Mouse (Mus musculus) testis, adult 2 months (tissue): ENCODE results near the gene Rfng. TPM values are rescaled to one million over a fixed set of nuclear protein-coding genes. Genes with fewer than 3 reads are reported as not detected.
"Not testable (repeated sequence)": the region's sequence is repeated elsewhere in the genome, so short reads cannot be mapped to it uniquely, and the experiment has no call there.

Source experiments
- H3K27ac ChIP-seq: fragments of 200-500 bp; 2 replicates; pipeline ENCODE4 v1.5.1; 2012; ENCODE audit warnings: low read depth, low read length; ENCODE audit not compliant: control insufficient read depth, insufficient read depth
- H3K27me3 ChIP-seq: fragments of 200-500 bp; 2 replicates; pipeline ENCODE4 v1.6.1; 2012; ENCODE audit warnings: mild to moderate bottlenecking, low read length, moderate library complexity; ENCODE audit not compliant: control insufficient read depth, insufficient read depth
- H3K36me3 ChIP-seq: fragments of 200-500 bp; 2 replicates; pipeline ENCODE4 v1.6.1; 2012; ENCODE audit warnings: mild to moderate bottlenecking, low read length; ENCODE audit not compliant: control insufficient read depth, insufficient read depth
- H3K4me1 ChIP-seq: fragments of 200-500 bp; 2 replicates; pipeline ENCODE4 v1.6.1; 2012; ENCODE audit warnings: low read length; ENCODE audit not compliant: control insufficient read depth, insufficient read depth
- H3K4me3 ChIP-seq: fragments of 200-500 bp; 2 replicates; pipeline ENCODE4 v1.5.1; 2012; ENCODE audit warnings: low read depth, mild to moderate bottlenecking, low read length, moderate library complexity, mixed read lengths; ENCODE audit not compliant: control insufficient read depth
- CTCF ChIP-seq: fragments of 200-500 bp; IDR thresholded peaks from 2 replicates; pipeline ENCODE4 v1.5.1; 2012; ENCODE audit warnings: low read depth, mild to moderate bottlenecking, inconsistent platforms, low read length, moderate library complexity; ENCODE audit not compliant: control insufficient read depth, insufficient read depth, insufficient replicate concordance
- POLR2A ChIP-seq: fragments of 200-500 bp; IDR thresholded peaks from 2 replicates; pipeline ENCODE4 v1.6.1; 2012; ENCODE audit warnings: low read depth, mild to moderate bottlenecking, inconsistent platforms, low read length, moderate library complexity; ENCODE audit not compliant: control insufficient read depth
- polyA plus RNA-seq: library from polyadenylated mRNA; depleted of rRNA; stranded (reverse); fragments of >200 nt; gene quantifications from 2 replicates; pipeline ENCODE4 v1.2.3, GENCODE M21; 2012

Gene Rfng
- polyA plus RNA-seq, 1 experiment: 11.1 TPM

DNA sequence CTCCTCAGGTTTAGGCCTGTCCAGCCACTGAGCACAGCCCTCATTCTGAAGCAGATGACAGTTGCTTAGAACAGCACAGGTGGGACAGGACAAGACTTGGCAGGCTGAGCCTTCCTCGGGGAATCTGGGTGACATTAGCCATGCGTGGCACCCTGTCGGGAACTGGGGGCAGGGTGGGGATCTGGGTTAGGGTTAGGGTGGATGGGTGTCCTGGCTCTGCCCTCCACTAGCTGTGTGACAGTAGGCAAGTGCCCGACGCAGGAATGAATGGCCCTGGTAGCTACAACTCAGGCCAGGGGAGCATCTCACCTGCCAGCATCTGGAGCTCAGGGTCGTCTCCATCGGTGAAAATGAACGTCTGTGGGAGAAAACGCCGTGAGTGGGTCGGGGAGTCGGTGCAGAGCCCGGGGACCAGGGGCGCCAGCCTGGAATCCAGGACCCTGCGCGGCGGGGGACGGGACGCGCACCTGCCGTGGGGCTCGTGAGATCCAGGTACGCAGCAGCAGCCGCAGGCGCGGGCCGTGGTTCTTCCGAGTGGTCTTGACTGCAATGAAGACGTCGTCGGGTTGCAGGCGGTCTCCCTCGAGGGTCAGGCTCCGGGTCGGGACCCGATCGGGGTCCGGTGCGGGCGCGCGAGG lies 462 bp downstream of the Rfng start:
- H3K4me1 ChIP-seq: peaks cover 14% of the 10 kb centered on the region
- no peak for TF ChIP-seq POLR2A
- TF ChIP-seq CTCF: no peak
- H3K27me3 ChIP-seq: no peaks in the 10 kb centered on the region
- no peak overlapping the region for H3K27ac ChIP-seq
- H3K36me3 ChIP-seq: peaks cover 6% of the 10 kb centered on the region
- H3K4me3 ChIP-seq: peak overlapping the region; percentile 86

DNA sequence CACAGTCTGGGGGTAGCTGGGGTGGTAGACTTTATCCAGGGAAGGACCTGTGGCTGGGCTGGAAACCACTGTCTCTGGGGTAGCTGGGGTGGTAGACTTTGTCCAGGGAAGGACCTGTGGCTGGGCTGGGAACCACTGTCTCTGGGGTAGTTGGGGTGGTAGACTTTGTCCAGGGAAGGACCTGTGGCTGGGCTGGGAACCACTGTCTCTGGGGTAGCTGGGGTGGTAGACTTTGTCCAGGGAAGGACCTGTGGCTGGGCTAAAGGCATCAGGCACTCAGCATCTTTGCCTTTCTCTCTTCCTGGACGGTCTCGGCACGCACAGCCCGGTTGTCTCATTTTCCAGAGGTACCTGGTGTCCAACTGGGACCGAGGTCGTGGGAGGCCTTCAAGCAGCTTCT lies 2.6 kb downstream of the Rfng start:
- not testable (repeated sequence) for H3K27me3 ChIP-seq, H3K4me3 ChIP-seq, H3K27ac ChIP-seq, H3K36me3 ChIP-seq
- H3K4me1 ChIP-seq: peaks cover 14% of the 10 kb centered on the region

DNA sequence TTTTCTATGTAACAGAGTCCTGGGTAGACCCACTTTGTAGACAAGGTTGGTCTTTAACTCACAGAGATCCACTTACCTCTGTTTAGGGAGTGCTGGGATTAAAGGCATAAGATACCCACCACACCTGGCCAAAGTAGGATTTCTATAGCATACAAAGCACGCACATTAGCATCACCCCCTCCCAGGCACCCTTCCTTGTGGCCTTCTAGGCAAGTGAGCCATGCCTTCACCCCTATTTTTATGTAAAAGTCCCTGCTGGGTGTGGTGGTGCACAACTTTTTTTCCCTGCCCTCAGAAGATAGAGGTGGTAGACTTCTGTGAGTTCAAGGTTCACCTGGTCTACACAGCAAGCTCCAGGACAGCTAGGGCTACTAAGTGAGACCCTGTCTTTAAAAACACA lies 4.1 kb downstream of the Rfng start:
- no peak for TF ChIP-seq POLR2A
- no peak for TF ChIP-seq CTCF
- Histone ChIP-seq H3K36me3 (no peaks in the 10 kb centered on the region), H3K4me3 (no peak overlapping the region), H3K4me1 (peaks cover 15% of the 10 kb centered on the region), H3K27ac (no peak overlapping the region), H3K27me3 (no peaks in the 10 kb centered on the region)

DNA sequence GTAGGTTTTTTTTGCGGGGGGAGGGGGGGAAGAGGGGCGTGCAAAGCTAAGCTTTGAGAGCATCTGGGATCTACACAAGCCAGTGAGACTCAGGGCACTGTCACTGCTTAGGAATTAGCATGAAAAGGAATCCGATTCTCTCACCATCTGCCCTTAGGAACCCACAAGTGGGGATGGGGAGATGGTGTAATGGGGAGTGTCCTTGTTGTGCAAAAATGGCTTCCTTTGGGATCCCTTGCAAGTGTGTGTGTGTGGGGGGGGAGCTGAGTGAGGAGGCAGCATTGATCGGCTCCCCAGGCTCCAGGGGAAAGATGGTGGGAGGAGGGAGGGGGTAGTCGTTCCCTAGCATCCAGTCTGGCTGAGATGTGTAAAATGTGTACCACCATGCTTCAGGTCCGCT lies 6.9 kb downstream of the Rfng start:
- TF ChIP-seq POLR2A: no peak
- no peak for TF ChIP-seq CTCF
- H3K27me3 ChIP-seq: no peaks in the 10 kb centered on the region
- H3K36me3 ChIP-seq: no peaks in the 10 kb centered on the region
- no peak overlapping the region for H3K27ac ChIP-seq
- H3K4me1 ChIP-seq: peaks cover 8% of the 10 kb centered on the region
- no peak overlapping the region for H3K4me3 ChIP-seq

DNA sequence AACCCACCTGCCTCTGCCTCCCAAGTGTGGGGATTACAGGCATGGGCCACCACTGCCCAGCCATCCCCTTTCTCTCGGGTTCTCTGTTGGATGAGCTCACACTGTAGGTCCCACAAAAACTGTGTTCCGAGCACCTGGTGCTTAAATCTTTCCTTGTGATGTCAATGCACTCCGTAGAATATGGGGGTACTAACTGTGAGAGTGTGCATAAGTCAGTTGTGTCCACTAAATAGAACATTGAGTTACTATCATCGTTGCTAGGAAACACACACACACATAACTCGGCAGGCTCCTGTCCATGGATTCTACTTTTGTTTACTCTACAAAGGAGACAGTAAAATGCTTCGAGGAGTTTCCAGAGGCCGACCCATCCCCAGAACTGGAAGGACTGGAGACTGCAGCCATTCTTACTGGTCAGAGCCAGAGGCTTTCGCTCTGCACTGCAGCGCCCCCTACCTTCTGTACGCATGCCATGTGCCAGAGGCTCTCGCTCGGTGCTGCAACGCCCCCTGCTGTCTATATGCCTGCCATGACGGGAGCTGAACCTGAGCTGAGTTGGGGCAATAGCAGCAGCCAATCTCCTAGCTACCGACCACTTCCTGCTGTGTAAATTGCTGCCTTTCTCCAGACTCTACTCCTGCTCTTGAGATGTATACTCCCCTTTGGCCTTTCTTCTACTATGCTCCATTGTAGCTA lies 8.1 kb downstream of the Rfng start:
- Histone ChIP-seq H3K4me3 (no peak overlapping the region), H3K27ac (no peak overlapping the region), H3K36me3 (no peaks in the 10 kb centered on the region), H3K4me1 (peaks cover 8% of the 10 kb centered on the region), H3K27me3 (no peaks in the 10 kb centered on the region)
- TF ChIP-seq CTCF (peak; percentile 100), POLR2A (no peak)

DNA sequence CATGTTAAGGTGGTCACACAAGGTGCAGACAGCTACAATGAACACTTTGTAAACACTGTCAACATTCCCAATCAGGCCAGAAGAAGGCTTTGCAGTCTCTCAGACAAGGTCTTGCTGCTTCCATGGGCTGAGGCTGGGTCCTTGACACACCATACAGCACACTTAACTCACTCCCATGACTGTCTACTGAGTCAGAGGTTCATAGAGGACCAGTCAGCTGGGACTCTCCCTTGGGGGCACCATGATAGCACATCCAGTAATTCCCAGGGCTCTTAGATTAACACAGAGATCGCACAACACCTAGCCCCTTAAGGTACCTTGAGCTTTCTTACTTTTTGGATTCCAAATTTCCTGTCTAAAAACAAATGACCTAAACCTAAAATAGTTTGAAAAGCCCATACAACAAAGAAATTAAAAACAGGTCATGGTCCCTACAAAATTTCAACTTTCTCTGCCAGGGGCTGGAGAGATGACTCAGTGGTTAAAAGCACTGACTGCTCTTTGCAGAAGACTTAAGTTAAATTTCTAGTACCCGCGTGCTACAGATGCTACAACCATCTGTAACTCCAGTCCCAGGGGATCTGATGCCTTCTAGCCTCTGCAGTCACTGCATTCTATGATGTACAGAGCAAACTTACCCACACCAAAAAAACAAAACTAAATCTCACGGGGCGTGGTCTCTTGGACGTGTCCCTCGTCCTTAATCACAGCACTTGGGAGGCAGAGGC lies 10.4 kb downstream of the Rfng start:
- Histone ChIP-seq H3K27me3 (no peaks in the 10 kb centered on the region), H3K4me1 (peaks cover 8% of the 10 kb centered on the region)

DNA sequence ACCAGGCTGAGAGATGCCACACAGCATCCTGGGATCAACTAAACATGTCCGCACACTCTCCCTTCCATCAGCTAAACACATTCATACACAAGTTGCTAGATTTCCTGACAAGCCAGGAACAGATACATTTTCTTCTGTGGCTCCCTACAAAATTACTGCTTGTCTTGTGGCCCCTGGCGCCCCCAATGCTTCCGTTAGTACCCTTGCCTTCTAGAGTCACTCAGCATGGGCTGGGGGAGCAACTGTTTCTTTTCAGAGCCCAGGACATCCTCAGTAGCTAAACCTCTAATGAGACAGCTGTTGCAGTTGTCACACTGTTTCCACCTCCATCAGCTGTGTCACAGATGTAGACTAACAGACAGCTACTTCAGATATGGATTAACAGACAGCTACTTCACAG lies 11.3 kb downstream of the Rfng start:
- TF ChIP-seq CTCF (no peak), POLR2A (no peak)
- Histone ChIP-seq H3K4me1 (peaks cover 8% of the 10 kb centered on the region), H3K27ac (no peak overlapping the region), H3K36me3 (no peaks in the 10 kb centered on the region), H3K27me3 (no peaks in the 10 kb centered on the region), H3K4me3 (no peak overlapping the region)

More for the DNA sequence above, 10.4 kb downstream of the Rfng start:
- H3K36me3 ChIP-seq: no peaks in the 10 kb centered on the region
- no peak overlapping the region for H3K27ac ChIP-seq
- no peak for TF ChIP-seq POLR2A
- no peak for TF ChIP-seq CTCF
- no peak overlapping the region for H3K4me3 ChIP-seq
